Mouse (Mus musculus) G1E (cell line): ENCODE data around the gene Ntrk3.

Experiments
- CTCF ChIP-seq: IDR thresholded peaks from 2 replicates; pipeline ENCODE4 v1.5.1; 2012; ENCODE audit warnings: low read depth, low read length, inconsistent platforms, mixed read lengths
- GATA1 ChIP-seq: IDR thresholded peaks from 2 replicates; pipeline ENCODE4 v1.6.1; 2012; ENCODE audit warnings: borderline replicate concordance, low read length, inconsistent platforms, mixed read lengths
- POLR2AphosphoS5 ChIP-seq: IDR thresholded peaks from 2 replicates; pipeline ENCODE4 v1.6.1; 2012; ENCODE audit warnings: low read depth, low read length, inconsistent platforms; ENCODE audit not compliant: insufficient replicate concordance
- TAL1 ChIP-seq: conservative IDR thresholded peaks from 2 replicates; pipeline ENCODE4 v1.6.1; 2012; ENCODE audit warnings: low read depth, low read length, inconsistent platforms, mixed read lengths

DNA sequence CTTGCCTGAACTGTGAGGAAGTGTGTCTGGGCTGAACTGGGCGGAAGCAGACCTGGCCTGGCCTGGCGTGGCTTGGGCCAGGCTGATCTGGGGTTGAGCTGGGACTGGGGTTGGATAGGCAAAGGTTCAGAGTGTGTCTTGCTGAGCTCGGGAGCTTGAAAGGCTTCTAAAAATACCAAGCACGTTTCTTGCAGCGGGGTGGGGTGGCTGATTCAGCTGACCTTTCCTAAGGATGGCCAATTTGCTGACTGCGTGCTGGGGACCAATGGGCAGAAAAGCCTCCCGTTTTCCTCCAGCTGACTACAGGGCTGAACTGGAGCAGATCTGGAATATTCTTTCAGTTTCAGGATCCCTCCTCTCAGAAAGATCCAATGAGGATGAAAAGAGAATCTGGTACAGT lies 148.0 kb downstream of the Ntrk3 start:
- TF ChIP-seq CTCF (no peak), TAL1 (no peak), GATA1 (no peak), POLR2AphosphoS5 (no peak)
